Mouse (Mus musculus): ENCODE measurements at regions not wholly inside any gene's neighbourhood (a gene's known extent, or its start where the extent isn't known, plus 50 kb on each side); places are given as distances from the start of the nearest gene placed in this dataset.

DNA sequence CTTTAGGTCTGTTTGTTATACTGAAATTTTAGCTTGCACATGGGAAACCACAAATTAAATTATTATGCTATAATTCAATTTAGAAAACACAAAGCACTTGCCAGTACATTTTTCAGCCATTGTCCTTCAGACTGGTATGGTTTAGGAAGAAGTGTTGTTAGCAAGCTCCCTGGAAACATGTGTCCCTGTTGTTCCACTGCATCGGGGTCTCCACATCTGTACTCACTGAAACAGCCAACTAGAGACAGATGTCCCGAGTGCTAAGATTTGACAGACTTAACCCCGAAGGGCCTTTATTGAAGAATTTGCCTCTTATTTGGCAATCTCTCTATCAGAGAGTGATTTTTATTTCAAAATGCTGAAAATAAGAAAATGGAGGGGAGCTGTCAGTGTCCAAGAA is 362.6 kb downstream of the Rfpl4b start:
- Histone ChIP-seq H3K36me3 (ENCODE audit: control insufficient read depth, insufficient read depth, low read length) (no peaks in the 10 kb centered on the region), H3K4me3 (ENCODE audit: insufficient read depth, low read depth, low read length) (no peak overlapping the region), H3K4me1 (ENCODE audit: control insufficient read depth, insufficient read depth, low read length) (no peaks in the 10 kb centered on the region), H3K27ac (ENCODE audit: insufficient read depth, low read depth, low read length) (no peak overlapping the region), H3K27me3 (replicated peaks; ENCODE audit: control insufficient read depth, insufficient read depth, low read length) (no peaks in the 10 kb centered on the region)
- WGBS = 70% methylated on average over 3 of the region's 3 CpGs
- TF ChIP-seq CTCF (conservative IDR thresholded peaks at IDR 0.05; ENCODE audit: insufficient read depth, insufficient read length, low read depth, low read length) = no peak
- TF ChIP-seq POLR2A (IDR thresholded peaks at IDR 0.05; ENCODE audit: low read depth, low read length) = no peak
- no peak for DNase-seq

DNA sequence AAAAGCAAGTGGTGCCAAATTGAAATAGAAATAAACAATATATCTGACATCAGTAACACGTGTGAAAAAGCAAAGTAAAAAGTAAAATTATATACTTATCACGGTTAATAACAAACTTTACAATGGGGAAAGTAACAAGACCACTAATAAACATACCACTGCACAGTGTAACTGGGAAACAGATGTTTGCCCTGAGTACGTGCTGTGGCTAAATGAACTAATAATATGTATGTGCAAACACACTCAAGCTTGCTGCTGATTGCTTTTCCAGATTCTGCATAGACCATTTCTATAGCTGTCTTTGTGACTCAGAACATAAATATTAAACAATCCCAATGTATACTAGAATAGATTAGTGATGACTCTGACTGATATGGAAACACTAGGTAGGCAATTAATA is 363.2 kb downstream of the Rfpl4b start:
- H3K27me3 ChIP-seq (replicated peaks; ENCODE audit: control insufficient read depth, insufficient read depth, low read length) = no peaks in the 10 kb centered on the region
- no peak for TF ChIP-seq CTCF (conservative IDR thresholded peaks at IDR 0.05; ENCODE audit: insufficient read depth, insufficient read length, low read depth, low read length)
- TF ChIP-seq POLR2A (IDR thresholded peaks at IDR 0.05; ENCODE audit: low read depth, low read length) = no peak
- H3K4me3 ChIP-seq (ENCODE audit: insufficient read depth, low read depth, low read length) = no peak overlapping the region
- WGBS = 81% methylated on average over 3 of the region's 3 CpGs
- no peaks in the 10 kb centered on the region for H3K36me3 ChIP-seq (ENCODE audit: control insufficient read depth, insufficient read depth, low read length)
- H3K27ac ChIP-seq (ENCODE audit: insufficient read depth, low read depth, low read length) = no peak overlapping the region
- H3K4me1 ChIP-seq (ENCODE audit: control insufficient read depth, insufficient read depth, low read length) = no peaks in the 10 kb centered on the region
- no peak for DNase-seq

GRCm38 (mm10) chr10:38456786-38457185 is 364.8 kb downstream of the Rfpl4b start:
- DNase-seq = no peak
- Histone ChIP-seq H3K4me3 (ENCODE audit: insufficient read depth, low read depth, low read length) (no peak overlapping the region), H3K4me1 (ENCODE audit: control insufficient read depth, insufficient read depth, low read length) (no peaks in the 10 kb centered on the region), H3K27ac (ENCODE audit: insufficient read depth, low read depth, low read length) (no peak overlapping the region), H3K36me3 (ENCODE audit: control insufficient read depth, insufficient read depth, low read length) (no peaks in the 10 kb centered on the region), H3K27me3 (replicated peaks; ENCODE audit: control insufficient read depth, insufficient read depth, low read length) (no peaks in the 10 kb centered on the region)
- TF ChIP-seq POLR2A (IDR thresholded peaks at IDR 0.05; ENCODE audit: low read depth, low read length) (no peak), CTCF (conservative IDR thresholded peaks at IDR 0.05; ENCODE audit: insufficient read depth, insufficient read length, low read depth, low read length) (no peak)

DNA sequence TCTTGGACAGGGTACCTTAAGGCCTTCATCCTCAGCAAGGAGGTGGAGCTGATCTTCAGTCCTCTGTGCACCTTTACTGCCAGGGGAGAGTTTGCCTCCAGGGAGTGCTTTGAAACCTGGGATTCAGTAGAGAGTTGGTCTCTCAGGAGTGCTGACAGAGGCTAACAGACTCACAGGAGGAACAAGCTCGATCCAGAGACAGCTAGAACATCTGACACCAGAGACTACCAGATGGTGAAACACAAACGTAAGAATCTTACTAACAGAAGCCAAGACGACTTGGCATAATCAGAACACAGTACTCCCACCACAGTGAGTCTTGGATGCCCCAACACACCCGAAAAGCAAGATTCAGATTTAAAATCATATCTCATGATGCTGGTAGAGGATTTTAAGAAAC is 372.3 kb downstream of the Rfpl4b start:
- TF ChIP-seq POLR2A (IDR thresholded peaks at IDR 0.05; ENCODE audit: low read depth, low read length) = no peak
- TF ChIP-seq CTCF (conservative IDR thresholded peaks at IDR 0.05; ENCODE audit: insufficient read depth, insufficient read length, low read depth, low read length) = no peak
- 81% methylated on average over 4 of the region's 4 CpGs for WGBS

DNA sequence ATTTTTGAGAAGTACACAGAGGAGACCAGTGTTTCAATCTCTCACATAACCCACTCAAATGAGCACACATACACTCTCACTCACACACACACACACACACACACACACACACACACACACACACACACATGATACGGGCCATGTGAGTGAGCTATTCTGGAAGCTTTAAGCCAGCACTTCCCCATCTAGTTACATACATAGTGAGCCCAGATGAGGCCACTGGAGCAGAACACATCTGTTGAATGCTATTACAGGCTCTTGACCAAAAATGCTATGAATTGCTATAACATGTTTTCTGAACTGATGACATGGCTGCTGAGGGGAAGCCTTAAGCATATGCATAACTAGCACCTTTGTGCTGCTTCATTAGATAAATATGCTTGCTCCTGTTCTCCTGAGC is 373.9 kb downstream of the Rfpl4b start:
- DNase-seq = no peak
- WGBS = 88% methylated on average over 1 of the region's 1 CpGs
- TF ChIP-seq POLR2A (IDR thresholded peaks at IDR 0.05; ENCODE audit: low read depth, low read length) = no peak
- TF ChIP-seq CTCF (conservative IDR thresholded peaks at IDR 0.05; ENCODE audit: insufficient read depth, insufficient read length, low read depth, low read length) = no peak
- no peak overlapping the region for H3K27ac ChIP-seq (ENCODE audit: insufficient read depth, low read depth, low read length)
- H3K4me1 ChIP-seq (ENCODE audit: control insufficient read depth, insufficient read depth, low read length) = no peaks in the 10 kb centered on the region
- H3K4me3 ChIP-seq (ENCODE audit: insufficient read depth, low read depth, low read length) = no peak overlapping the region
- H3K27me3 ChIP-seq (replicated peaks; ENCODE audit: control insufficient read depth, insufficient read depth, low read length) = no peaks in the 10 kb centered on the region; the same call in 1 of the 2 replicates
- no peaks in the 10 kb centered on the region for H3K36me3 ChIP-seq (ENCODE audit: control insufficient read depth, insufficient read depth, low read length)

More for the DNA sequence above, 372.3 kb downstream of the Rfpl4b start:
- no peaks in the 10 kb centered on the region; the same call in 1 of the 2 replicates for H3K27me3 ChIP-seq (replicated peaks; ENCODE audit: control insufficient read depth, insufficient read depth, low read length)
- DNase-seq = no peak
- H3K27ac ChIP-seq (ENCODE audit: insufficient read depth, low read depth, low read length) = no peak overlapping the region
- no peaks in the 10 kb centered on the region for H3K36me3 ChIP-seq (ENCODE audit: control insufficient read depth, insufficient read depth, low read length)
- H3K4me1 ChIP-seq (ENCODE audit: control insufficient read depth, insufficient read depth, low read length) = no peaks in the 10 kb centered on the region
- no peak overlapping the region for H3K4me3 ChIP-seq (ENCODE audit: insufficient read depth, low read depth, low read length)

DNA sequence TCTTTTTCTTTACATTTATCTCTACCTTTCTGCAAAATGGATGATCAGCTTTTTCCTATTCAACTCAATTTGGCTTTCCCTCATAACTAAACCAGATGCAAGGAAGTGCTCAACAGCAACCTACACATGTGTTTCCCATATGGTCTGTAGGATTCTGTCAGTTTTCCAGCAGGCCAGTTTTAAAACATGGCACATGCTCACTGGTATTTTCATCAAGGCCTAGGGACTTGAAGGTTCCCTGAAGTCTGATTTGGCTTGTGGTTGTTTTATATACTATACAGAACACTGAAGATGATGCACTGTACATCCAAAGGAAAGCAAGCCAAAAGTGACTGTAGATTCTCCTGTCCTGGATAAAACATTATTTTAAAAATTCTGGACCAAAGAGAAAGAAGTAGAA is 374.3 kb downstream of the Rfpl4b start:
- H3K36me3 ChIP-seq (ENCODE audit: control insufficient read depth, insufficient read depth, low read length) = no peaks in the 10 kb centered on the region
- no peak overlapping the region for H3K4me3 ChIP-seq (ENCODE audit: insufficient read depth, low read depth, low read length)
- DNase-seq = no peak
- H3K4me1 ChIP-seq (ENCODE audit: control insufficient read depth, insufficient read depth, low read length) = no peaks in the 10 kb centered on the region
- no peaks in the 10 kb centered on the region; the same call in 1 of the 2 replicates for H3K27me3 ChIP-seq (replicated peaks; ENCODE audit: control insufficient read depth, insufficient read depth, low read length)
- no peak overlapping the region for H3K27ac ChIP-seq (ENCODE audit: insufficient read depth, low read depth, low read length)
- TF ChIP-seq CTCF (conservative IDR thresholded peaks at IDR 0.05; ENCODE audit: insufficient read depth, insufficient read length, low read depth, low read length) (no peak), POLR2A (IDR thresholded peaks at IDR 0.05; ENCODE audit: low read depth, low read length) (no peak)

GRCm38 (mm10) chr10:38439286-38439685 is 382.3 kb downstream of the Rfpl4b start:
- no peaks in the 10 kb centered on the region for H3K36me3 ChIP-seq (ENCODE audit: control insufficient read depth, insufficient read depth, low read length)
- 0 out of 2 replicates have a peak, but pooled peaks cover 2% of the 10 kb centered on the region for H3K4me1 ChIP-seq (ENCODE audit: control insufficient read depth, insufficient read depth, low read length)
- no peak overlapping the region for H3K27ac ChIP-seq (ENCODE audit: insufficient read depth, low read depth, low read length)
- no peak for TF ChIP-seq POLR2A (IDR thresholded peaks at IDR 0.05; ENCODE audit: low read depth, low read length)
- WGBS = 80% methylated on average over 2 of the region's 2 CpGs
- no peak for DNase-seq
- no peak overlapping the region for H3K4me3 ChIP-seq (ENCODE audit: insufficient read depth, low read depth, low read length)
- no peaks in the 10 kb centered on the region for H3K27me3 ChIP-seq (replicated peaks; ENCODE audit: control insufficient read depth, insufficient read depth, low read length)

- no peaks in the 10 kb centered on the region for H3K27me3 ChIP-seq (replicated peaks; ENCODE audit: control insufficient read depth, insufficient read depth, low read length)
- TF ChIP-seq POLR2A (IDR thresholded peaks at IDR 0.05; ENCODE audit: low read depth, low read length) = no peak
- TF ChIP-seq CTCF (conservative IDR thresholded peaks at IDR 0.05; ENCODE audit: insufficient read depth, insufficient read length, low read depth, low read length) = no peak
- DNase-seq = no peak
- H3K27ac ChIP-seq (ENCODE audit: insufficient read depth, low read depth, low read length) = no peak overlapping the region
- WGBS = 91% methylated on average over 3 of the region's 3 CpGs
- H3K36me3 ChIP-seq (ENCODE audit: control insufficient read depth, insufficient read depth, low read length) = no peaks in the 10 kb centered on the region
- H3K4me3 ChIP-seq (ENCODE audit: insufficient read depth, low read depth, low read length) = no peak overlapping the region
- H3K4me1 ChIP-seq (ENCODE audit: control insufficient read depth, insufficient read depth, low read length) = 0 out of 2 replicates have a peak, but pooled peaks cover 2% of the 10 kb centered on the region
Measured at GRCm38 (mm10) chr10:38436907-38437306, 384.7 kb downstream of the Rfpl4b start.

Measured in kidney, adult 2 months (tissue).